ENCODE assay signal across 31 mouse cellular contexts in genomic region chr10:5029883-5030282, GRCm38 (mm10). TPM values are rescaled to one million over a fixed set of nuclear protein-coding genes. Genes with fewer than 3 reads are reported as not detected.
"Had no signal": no experiment of that assay in that cellular context is flagged by ENCODE, and none has a peak within 500 bp of the region (broad histone marks: within the 10 kb centered on the region; RNA-seq: fewer than 3 reads in every experiment).

No protein-coding gene starts in this region.

- H3K9ac ChIP-seq: embryonic facial prominence, embryonic 12.5 days; embryonic facial prominence, embryonic 13.5 days; embryonic facial prominence, embryonic 15.5 days; forebrain, embryonic 12.5 days; forebrain, embryonic 13.5 days; forebrain, embryonic 15.5 days; forebrain, postnatal 0 days had no signal

- H3K27me3 ChIP-seq: embryonic facial prominence, embryonic 12.5 days; embryonic facial prominence, embryonic 13.5 days; embryonic facial prominence, embryonic 15.5 days; forebrain, embryonic 15.5 days had no signal

- H3K4me2 ChIP-seq: embryonic facial prominence, embryonic 12.5 days; embryonic facial prominence, embryonic 13.5 days; embryonic facial prominence, embryonic 15.5 days; forebrain, embryonic 12.5 days; forebrain, embryonic 13.5 days; forebrain, embryonic 15.5 days had no signal

- H3K36me3 ChIP-seq: embryonic facial prominence, embryonic 10.5 days; embryonic facial prominence, embryonic 12.5 days; forebrain, embryonic 10.5 days; forebrain, embryonic 12.5 days; forebrain, embryonic 15.5 days had no signal

- H3K9me3 ChIP-seq: embryonic facial prominence, embryonic 10.5 days; embryonic facial prominence, embryonic 12.5 days; embryonic facial prominence, embryonic 13.5 days; embryonic facial prominence, embryonic 15.5 days; forebrain, embryonic 10.5 days; forebrain, embryonic 12.5 days; forebrain, embryonic 13.5 days; forebrain, embryonic 15.5 days had no signal

- H3K4me1 ChIP-seq: embryonic facial prominence, embryonic 10.5 days; embryonic facial prominence, embryonic 12.5 days; embryonic facial prominence, embryonic 13.5 days; embryonic facial prominence, embryonic 15.5 days had no signal

- DNase-seq: cerebellum, adult 2 months; cerebellum, adult 8-10 months; cerebellum, adult 9-10 months; cerebellum, adult 9-11 months; cerebellum, postnatal 10 days; cerebellum, postnatal 14 days; cerebellum, postnatal 25 days; cerebellum, postnatal 36 days; embryo, embryonic 11 days; forebrain, postnatal 0 days; gastrocnemius, adult 2 months; gastrocnemius, postnatal 10 days; gastrocnemius, postnatal 14 days; gastrocnemius, postnatal 25 days; gastrocnemius, postnatal 36 days; heart, adult 18-20 months; heart, adult 2 months had no signal

- H3K27ac ChIP-seq: embryonic facial prominence, embryonic 10.5 days; embryonic facial prominence, embryonic 12.5 days; embryonic facial prominence, embryonic 13.5 days; embryonic facial prominence, embryonic 15.5 days; forebrain, embryonic 10.5 days; forebrain, embryonic 12.5 days; forebrain, embryonic 13.5 days; forebrain, embryonic 15.5 days; gastrocnemius, adult 2 months; heart, adult 2 months had no signal

- ATAC-seq: forebrain, embryonic 13.5 days; forebrain, embryonic 14.5 days; forebrain, embryonic 15.5 days; forebrain, embryonic 16.5 days; forebrain, postnatal 0 days had no signal

- H3K4me3 ChIP-seq: embryonic facial prominence, embryonic 10.5 days; embryonic facial prominence, embryonic 12.5 days; embryonic facial prominence, embryonic 13.5 days; embryonic facial prominence, embryonic 15.5 days; erythroblast, embryonic 14.5 days; forebrain, embryonic 10.5 days; forebrain, embryonic 12.5 days; forebrain, embryonic 13.5 days; forebrain, embryonic 15.5 days; gastrocnemius, adult 2 months; heart, adult 2 months had no signal

RNA-seq across cellular contexts. Expression of gene Gm10097, which starts 39.1 kb away (rescaled TPM):
- polyA plus RNA-seq: cerebellum, adult 2 months; cortical plate, adult 2 months; erythroblast, embryonic 14.5 days; forebrain, embryonic 14.5 days; forebrain, postnatal 0 days; frontal cortex, adult 2 months; gonadal fat pad, adult 2 months had no signal
